Mouse (Mus musculus) megakaryocyte-erythroid progenitor cell, adult 5-6 weeks (primary cell): ENCODE results near the gene Slc26a5. TPM values are rescaled to one million over a fixed set of nuclear protein-coding genes. Genes with fewer than 3 reads are reported as not detected.

Experiments used
- ATAC-seq: replicated peaks from 2 replicates; pipeline ENCODE4 v1.8.0; 2016; ENCODE audit warnings: mild to moderate bottlenecking, inconsistent platforms; ENCODE audit not compliant: severe bottlenecking, poor library complexity, low FRiP score, low TSS enrichment
- total RNA-seq, 2 experiments: library from RNA; stranded (forward) in 1 of 2; stranded (reverse) in 1 of 2; fragments of 200-1000, 215-1000 nt in 1 of 2; fragments of >200 nt in 1 of 2; fragmentation: Nextera tagmentation in 1 of 2; gene quantifications; 2 replicates each; pipeline ENCODE4 v1.2.3; 2014 to 2017

Slc26a5 gene
- total RNA-seq (2014; fragmentation: Nextera tagmentation) (not detected in 2 replicates), total RNA-seq (2017) (not detected in 2 replicates)

DNA sequence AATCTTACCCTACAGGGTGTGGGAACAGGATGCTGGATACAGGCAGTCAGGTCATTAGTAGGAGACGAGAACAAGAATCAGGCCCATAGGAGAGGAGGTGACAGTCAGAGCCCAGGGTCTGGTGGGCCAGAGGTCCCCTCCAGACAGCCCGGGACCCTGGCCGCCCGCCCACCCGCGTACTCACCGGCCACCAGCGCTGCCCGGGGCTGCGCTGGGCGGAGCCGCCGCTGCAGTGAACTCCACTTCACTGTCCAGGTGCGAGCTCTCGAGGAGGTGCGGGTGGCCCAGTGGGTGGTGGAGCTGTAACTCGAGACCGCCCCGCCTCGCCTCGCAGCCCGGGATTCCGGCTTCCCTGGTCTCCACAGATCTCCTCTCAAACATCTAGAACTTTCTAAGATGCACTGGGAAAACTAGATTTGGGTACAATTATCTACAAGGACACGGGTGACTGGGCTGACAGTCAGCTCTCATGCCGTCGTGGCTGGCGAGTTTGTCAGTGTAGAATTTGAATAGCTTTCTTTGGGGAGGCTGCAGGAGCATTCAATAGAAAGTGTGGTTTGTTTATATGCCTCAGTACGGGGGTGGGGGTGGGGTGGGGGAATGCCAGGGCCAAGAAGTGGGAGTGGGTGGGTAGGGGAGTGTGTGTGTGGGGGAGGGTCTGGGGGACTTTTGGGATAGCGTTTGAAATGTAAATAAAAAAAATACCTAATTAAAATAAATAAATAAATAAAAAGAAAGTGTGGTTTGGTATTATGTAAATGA, at the start of gene Slc26a5:
Gene Slc26a5 (minus strand): TSS at position 259 of the 762 bp plus-strand sequence.
- ATAC-seq = no peak

DNA sequence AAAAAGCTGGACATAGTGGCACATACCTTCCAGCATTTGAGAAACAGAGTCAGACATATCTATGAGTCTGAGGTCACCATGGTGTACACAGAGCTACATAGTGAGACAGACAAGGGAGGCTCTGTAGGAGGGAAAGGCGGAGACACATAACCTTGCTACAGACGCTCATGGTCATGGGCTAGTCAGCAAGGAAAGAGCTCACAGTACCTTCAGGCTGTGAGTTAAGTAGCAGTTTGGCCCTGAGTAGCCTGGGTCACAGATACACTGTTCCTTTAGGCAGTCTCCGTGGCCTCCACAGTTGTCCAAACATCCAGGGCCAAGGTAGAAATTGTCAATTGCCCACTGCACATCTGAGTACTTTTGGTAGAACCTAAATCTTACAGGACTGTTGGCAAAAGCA, 49.4 kb upstream of the Slc26a5 start:
- no peak for ATAC-seq

DNA sequence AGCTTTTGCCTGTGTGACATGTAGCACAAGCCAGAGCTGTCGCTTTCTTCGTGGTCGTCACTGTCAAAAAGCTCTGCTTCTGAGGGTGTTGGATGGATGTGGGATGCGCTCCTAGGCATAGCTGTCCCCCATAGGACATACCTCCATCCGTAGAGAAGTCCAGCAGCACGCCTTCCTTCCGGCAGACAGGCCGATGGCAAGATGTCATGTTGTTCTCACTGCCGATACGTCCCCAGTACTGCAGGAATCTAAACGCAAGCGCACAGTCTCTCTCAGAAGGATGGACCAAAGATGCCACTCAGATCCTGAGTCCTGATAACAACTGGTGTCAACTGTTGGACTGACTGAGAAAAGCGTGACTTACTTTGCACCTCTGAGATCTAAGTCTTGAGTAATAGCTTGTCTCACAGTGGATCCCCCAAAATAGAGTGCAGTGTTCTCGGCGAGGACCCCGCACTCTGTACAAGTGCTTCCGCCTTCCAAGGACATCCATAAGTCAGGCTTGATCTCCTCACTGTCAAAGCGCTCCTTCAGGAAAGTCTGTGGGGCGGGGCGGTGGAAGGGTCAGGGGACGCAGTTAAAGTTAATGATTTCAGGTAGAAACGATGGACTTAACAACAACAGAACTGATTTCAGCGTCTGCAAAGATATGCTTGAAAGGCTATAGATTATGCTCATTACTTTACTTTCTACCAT, 47.6 kb upstream of the Slc26a5 start:
- no peak for ATAC-seq

DNA sequence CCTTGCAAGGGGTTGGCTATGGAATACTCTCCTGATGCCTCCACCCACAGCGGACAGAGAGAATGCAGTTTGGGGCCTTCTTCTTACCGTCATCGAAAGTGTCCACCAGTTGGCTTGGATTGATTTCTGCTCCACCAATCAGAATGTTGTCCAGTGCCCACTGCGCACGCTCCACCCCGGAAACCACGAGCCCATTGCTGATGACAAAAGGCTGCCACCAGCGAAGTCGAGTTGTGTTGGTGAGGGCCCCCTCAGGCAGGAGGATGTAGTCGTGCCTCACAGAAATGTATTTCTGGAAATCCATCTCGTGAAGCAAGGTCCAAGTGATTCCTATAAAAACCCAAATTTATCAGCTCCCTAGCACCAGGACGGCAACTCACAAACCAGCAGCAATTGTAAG, 45.3 kb upstream of the Slc26a5 start:
- ATAC-seq = no peak

DNA sequence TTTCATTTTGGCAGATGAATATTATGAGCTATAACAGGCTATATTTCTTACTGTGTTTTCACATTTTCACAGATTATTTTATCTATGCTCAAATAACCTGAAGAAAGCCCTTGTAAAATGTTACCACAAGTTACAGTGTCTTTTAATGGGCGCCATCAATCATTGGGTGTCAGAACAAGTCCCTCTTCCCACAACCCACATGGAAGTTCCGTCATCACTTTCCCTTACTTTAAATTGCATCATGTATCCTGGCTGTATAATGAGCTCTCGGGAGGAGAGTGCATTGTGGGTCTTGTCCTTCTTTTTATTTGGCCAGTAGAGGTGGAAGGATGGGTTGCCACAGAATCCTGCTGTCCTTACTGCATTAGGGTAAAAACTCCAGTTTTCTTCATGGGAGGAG, 44.3 kb upstream of the Slc26a5 start:
- ATAC-seq = no peak

DNA sequence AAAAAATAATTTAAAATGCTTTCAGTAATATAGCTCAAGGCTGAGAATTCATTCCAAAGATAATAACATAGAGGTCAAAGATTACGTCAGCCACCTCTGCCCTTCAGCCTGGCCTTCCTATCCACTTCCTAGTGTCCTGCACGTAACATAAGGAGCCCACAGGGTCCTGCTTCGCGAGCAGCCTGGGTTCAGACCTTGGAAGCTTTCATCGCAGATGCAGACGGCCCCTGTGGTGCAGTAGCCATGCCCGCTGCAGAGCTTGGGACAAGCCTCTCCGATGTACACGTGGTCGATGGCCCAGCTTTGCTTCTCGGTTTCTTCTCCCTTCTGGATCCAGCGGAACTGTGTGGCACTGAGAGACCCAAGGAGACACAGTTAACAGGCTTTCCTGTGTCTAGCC, 36.0 kb upstream of the Slc26a5 start:
- ATAC-seq = no peak

DNA sequence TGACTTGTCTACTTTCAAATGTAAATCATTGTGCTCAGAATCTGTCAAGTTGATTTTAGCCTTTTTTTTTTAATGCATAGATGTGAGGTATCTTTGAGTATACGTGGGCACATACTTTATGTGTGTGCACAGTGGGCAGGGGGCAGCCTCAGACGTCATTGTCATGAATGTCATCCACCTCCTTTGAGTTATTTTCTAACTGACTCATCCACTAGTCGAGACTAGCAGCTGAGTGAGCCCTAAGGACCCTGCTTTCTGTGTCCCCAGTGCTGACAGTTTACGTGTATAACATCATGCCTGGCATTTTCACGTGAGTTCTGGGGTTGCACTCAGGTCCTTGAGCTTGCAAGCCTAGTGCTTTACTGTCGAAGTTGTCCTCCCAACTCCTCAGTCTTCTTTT, 35.5 kb upstream of the Slc26a5 start:
- no peak for ATAC-seq

DNA sequence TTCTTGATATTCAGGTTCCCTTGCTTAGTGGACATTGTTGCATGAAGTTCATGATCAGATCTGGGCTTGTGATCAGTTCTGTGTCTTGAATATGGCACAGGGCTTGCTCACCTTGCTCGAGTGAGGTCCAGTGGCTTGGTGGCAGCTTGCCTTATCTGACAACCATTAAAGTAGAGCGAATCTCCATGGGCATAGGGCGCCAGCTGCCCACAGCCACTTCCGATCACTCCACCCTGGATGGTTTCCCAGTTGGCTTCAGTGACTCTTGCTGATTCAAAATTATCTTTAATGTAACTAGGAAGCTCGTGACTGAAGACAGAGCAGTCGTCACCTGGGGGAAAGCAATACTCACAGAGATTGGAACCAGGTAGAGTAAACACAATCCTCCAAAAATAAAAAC, 33.5 kb upstream of the Slc26a5 start:
- no peak for ATAC-seq

DNA sequence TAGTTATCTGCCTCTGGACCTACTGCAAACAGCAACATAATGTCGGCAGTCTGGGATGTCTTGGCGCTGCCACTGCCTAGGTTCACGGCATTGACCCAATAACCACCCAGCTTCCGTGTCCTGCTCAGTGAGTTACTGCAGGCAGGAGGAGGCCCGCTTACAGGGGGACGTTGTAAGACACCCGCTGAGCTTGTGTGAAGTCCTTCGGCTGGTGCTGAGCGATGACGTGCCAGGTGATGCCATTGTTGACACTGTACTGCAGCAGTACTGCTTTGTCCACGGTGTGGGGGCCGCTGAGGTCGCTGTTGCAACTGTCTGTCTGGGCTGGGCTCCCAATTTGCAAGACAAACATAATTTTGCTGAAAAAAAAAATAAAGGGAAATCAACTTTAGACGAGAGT, 31.2 kb upstream of the Slc26a5 start:
- ATAC-seq = no peak

DNA sequence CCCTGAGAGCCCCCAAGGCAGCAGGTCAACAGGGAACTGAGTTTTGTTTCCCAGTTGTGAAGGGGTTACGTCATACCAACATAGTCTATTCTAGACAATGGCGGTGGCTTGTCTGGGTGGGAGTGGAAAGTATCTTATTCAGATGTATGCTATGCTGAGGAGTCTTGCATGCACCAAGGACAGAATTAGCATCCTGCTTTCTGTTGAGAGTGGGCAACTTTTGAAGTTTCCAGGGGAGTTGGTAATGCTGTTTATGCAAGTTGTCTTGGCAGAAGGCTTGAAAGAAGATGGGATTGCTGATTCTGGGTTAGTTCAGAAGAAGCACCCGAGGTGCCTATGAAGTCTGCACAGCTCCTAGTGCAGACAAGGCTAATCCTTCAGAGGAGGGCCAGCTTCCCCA, 28.8 kb upstream of the Slc26a5 start:
- no peak for ATAC-seq

DNA sequence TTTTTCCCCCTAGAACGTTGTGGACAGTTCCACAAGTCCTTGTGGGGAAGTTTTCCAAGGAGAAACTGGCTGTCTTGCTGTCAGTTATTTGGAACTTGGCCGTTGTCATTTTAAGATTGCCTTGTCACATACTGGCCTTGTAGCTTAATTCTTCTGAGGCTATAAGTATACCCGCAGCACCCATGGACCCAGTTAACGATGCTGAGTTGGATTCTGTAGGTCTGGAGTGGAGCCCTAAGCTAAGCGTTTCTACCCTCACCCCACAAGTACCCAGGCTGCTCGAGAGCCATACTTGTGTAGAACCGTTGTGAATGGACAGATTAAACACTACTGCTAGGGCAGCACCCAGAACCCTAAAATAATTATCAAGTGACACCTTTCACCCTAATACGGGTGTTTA, 1.3 kb upstream of the Slc26a5 start:
- ATAC-seq = no peak

DNA sequence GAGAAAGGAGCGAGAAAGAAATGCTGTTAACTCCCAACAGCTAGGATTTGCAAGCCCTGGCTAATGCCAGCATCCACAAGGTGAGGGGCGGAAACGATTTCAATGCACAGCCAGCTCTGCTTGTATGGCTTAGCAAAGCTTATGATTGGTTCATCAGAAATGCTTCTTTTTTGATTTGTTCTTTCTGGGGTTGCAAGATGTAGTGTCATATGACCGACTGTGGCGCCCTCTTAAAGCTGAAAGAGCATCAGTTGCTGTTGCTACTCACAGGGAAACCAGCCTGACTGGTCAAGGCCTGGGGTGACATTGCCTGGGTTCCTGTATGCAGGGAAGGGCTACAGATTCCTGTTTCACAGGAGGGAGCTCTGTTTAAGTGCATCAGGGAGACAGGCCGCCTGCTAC, 908 bp upstream of the Slc26a5 start:
- ATAC-seq = no peak

DNA sequence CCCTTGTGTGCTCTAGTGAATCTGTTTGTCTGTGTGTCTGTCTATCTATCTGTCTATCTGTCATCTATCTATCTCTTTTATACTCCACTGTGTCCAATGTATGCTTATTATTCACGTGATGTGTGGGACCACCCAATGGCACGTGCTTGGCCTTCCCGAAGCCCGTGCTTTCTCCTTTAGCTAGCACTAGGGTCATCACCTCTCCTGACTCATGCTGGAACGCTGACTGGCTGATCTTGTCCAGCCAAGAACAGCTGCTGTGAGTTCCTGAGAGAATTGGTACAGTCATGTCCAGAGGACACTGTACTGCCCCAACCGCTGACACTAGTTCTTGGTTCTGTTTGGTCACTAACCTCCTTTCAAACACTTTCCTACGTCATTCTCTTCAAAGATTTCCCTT, 6.8 kb downstream of the Slc26a5 start:
- no peak for ATAC-seq

DNA sequence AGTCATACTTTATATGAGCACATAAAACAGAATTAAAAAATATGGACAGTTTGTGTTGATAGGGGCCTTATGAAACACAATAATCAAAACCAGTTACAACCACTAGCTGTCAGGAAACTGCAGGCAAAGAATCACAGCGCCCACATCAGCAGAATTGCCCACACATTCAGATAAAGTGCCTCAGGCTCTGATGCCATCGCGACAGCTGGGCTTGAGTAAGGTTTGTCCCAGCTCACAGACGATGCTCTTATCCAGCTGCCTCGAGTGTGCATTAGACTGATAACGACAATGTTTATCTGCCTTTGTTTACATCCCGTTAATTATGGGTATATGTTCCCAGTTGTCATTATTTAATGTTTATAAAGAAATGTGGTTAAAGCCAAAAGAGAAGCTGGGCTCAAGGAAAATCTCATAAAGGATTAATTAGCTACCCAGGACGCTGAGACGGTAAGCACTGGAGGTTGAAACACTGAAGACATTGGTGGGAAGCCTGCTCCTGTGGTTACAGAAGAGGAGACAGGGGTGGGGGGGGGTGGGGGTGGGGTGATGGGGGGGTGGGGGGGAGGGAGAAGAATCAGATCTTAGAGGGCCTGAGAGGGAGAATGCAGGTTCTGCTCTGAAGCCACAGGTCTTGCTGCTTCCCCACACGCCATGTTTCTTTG, 13.6 kb downstream of the Slc26a5 start:
- no peak for ATAC-seq

DNA sequence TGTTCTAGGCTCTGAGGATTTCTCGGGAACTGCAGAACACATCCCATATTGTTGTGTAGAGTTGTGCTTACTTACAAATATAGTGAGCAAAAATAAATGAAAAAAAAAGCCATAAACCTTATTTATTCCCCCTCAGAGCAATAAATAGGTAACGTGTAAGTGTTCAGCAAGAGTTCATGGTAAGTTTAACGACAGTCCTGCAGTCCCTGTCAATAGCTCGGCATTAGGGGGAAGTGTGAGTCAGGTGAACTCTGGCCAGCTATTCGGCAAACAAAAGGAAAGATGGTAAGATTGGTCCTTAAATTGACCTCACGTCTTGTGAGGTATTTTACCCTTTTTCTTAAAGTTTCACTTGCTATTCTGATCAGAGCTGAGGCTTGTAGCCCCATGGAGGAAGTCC, 18.0 kb downstream of the Slc26a5 start:
- no peak for ATAC-seq

DNA sequence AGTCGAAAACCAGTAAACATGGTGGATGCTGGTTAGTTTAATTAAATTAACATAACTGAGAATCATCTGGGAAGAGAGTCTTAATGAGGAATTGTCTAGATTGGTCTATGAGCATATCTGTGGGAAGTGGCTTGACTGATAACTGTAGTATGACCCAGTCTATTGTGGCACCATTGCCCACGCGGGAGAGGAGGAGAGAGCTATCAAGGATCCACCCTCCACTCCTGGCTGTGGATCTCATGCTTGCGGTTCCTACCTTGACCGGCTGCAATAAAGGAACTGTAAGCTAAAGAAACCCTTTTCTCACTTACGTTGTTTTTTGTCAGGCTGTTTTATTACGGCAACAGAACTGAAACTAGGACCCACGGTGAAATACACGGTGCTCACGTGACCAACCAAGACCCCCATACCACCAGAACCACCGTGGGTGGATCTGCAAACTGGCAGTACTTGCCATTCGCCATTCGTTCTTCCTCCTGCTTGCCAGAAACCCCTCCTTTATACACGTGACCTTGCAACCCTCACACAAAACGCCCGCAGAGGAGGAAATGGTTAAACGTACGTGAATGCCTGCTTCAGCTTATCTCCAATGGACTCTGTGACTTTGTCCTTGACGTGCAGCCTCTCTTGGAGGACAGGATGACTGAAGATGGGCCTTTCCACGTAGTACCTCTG, 18.7 kb downstream of the Slc26a5 start:
- ATAC-seq = no peak

DNA sequence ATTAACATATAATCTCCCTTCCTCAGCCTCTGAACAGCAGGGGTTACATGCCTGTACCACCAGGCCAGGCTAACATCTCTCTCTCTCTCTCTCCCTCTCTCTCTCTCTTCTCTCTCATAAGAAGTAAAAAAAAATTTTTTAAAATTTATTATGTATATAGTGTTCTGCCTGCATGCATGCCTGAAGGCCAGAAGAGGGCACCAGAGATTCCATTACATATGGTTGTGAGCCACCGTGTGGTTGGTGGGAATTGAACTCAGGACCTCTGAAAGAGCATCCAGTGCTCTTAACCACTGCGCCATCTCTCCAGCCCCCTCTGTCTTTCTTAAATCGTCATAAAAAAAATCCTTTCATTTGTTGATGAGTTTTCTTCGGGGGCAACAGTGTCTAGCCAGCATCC, 20.7 kb downstream of the Slc26a5 start:
- no peak for ATAC-seq

DNA sequence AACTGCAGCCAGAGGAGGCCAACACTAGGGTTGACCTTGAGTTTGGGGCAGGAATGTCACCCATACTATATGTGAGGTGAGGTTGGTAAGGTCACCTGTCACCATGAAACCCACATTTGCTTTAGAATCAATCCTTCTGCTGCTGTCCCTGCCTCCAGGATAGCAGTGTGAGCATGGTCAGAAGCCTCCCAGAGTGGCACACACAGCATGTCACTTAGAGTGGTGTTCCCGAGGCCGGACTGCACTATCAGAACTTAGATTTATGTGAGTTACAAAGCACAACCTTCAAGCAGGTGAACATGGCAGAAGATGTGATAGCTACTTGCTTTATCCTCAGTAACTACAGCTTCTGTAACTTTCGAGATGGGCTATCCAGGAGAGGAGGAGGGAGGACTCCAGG, 33.6 kb downstream of the Slc26a5 start:
- no peak for ATAC-seq

DNA sequence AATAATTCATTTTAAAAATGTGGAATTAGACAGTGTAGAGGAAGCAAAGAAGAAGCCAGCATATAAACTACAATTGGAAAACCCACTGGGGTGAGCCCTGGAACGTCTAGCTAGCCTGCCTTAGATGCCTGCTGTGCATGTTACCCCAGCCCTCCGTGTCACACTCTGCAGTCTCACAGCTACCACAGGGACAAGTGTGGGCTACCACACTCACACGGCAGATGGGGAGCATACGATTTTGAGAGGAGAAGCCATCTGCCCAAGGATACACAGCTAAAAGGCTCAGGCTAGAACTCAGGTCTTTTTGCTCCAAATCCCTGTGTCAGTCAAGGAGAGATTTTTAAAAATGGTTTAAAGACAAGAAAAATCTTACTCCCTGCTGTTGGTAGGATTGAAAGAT, 36.5 kb downstream of the Slc26a5 start:
- ATAC-seq = no peak

DNA sequence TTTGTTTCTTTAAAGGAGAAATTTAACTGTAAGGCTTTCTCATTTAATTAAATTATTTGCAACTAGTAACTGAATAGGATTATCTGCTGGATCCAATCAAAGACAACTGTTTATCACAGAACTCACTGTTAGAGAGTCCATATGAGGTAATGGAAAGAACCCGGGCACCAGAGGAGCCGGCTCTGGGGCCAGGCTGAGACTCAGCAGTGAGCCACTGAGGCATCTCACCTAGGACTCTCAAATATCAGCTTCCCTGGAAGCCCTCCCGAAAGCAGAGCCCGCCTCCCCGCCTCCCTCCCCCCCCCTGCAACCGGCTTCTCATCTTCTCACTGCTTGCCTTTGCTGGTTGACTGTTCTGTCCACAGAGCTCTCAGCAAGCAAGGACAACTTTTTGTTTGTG, 37.8 kb downstream of the Slc26a5 start:
- ATAC-seq = no peak
